Mouse (Mus musculus) lung, adult 2 months (tissue): Measurements from ENCODE around the gene Traf4.

Experiments
- CTCF ChIP-seq: fragments of 200-500 bp; IDR thresholded peaks from 2 replicates; pipeline ENCODE4 v1.5.1; 2011; ENCODE audit warnings: mild to moderate bottlenecking, low read length, control low read depth; ENCODE audit not compliant: insufficient read depth
- POLR2A ChIP-seq: fragments of 200-500 bp; IDR thresholded peaks from 2 replicates; pipeline ENCODE4 v1.6.1; 2011; ENCODE audit warnings: low read depth, mild to moderate bottlenecking, control low read depth, low read length, borderline replicate concordance; ENCODE audit errors: extremely low read depth

DNA sequence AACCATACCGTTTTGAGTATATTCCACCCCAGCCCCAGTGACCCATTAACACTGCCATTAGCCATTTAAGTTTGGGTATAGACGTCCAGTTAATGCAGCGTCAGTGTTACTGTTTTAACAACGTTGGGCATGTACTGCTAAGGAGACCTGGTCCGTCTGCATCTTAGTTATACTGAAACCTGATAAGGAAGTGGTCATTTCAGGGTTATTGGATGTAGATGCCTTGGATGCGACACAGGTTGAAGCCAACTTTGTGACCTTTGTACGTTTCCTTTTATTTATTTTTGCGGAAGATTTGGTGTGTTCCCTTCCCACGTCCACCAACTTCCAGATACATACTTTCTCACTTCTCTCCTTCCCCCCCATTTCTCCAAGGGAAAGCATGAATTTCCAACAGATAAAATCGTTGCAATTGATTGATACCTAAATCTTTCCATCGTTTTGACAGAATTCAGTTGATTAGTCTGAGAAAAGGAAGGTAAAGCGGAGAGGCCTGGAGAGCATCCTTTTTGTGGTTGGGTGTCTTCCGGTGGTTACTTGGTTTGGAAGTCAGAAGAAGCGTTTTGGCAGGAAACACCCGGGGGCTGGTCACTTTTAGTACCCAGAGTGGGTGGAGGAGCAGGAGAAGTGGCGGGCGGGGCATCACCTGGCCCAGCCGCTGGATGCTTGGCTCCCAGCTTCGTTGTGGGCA, 50.6 kb downstream of the Traf4 start:
- TF ChIP-seq CTCF (no peak), POLR2A (no peak)
